Mouse (Mus musculus) embryonic facial prominence, embryonic 14.5 days (tissue): Measurements from ENCODE around the gene Dcun1d3. TPM values are rescaled to one million over a fixed set of nuclear protein-coding genes. Genes with fewer than 3 reads are reported as not detected.

ENCODE experiments used
- ATAC-seq: fragments of 200-750 bp; cut with Nextera tagmentation; 2 replicates; pipeline ENCODE4 v1.8.0; 2017; ENCODE audit warnings: low read depth, moderate number of reproducible peaks, moderate TSS enrichment
- DNase-seq: peaks from one replicate; pipeline ENCODE4 v3.0.0-alpha.2; 2015; ENCODE audit warnings: low spot score
- H3K27ac ChIP-seq: fragments of 300-500 bp; sonication (generic); replicated peaks from 2 replicates; pipeline ENCODE4 v1.5.1; 2014; ENCODE audit warnings: low read depth, mild to moderate bottlenecking, low read length, moderate library complexity
- H3K27me3 ChIP-seq: fragments of 300-500 bp; sonication (generic); replicated peaks from 2 replicates; pipeline ENCODE4 v1.6.1; 2014; ENCODE audit warnings: low read length; ENCODE audit not compliant: control insufficient read depth, insufficient read depth
- H3K36me3 ChIP-seq: fragments of 300-500 bp; sonication (generic); 2 replicates; pipeline ENCODE4 v1.6.1; 2014; ENCODE audit warnings: low read length, mixed read lengths; ENCODE audit not compliant: control insufficient read depth, insufficient read depth
- H3K4me1 ChIP-seq: fragments of 300-500 bp; sonication (generic); 2 replicates; pipeline ENCODE4 v1.6.1; 2014; ENCODE audit warnings: antibody characterized with exemption, low read length; ENCODE audit not compliant: control insufficient read depth, insufficient read depth
- H3K4me2 ChIP-seq: fragments of 300-500 bp; sonication (generic); 2 replicates; pipeline ENCODE4 v1.6.1; 2014; ENCODE audit warnings: low read depth, mild to moderate bottlenecking, low read length, moderate library complexity, mixed read lengths
- H3K4me3 ChIP-seq: fragments of 300-500 bp; sonication (generic); 2 replicates; pipeline ENCODE4 v1.5.1; 2014; ENCODE audit warnings: low read depth, mild to moderate bottlenecking, low read length
- H3K9ac ChIP-seq: fragments of 300-500 bp; sonication (generic); 2 replicates; pipeline ENCODE4 v1.6.1; 2014; ENCODE audit warnings: low read depth, mild to moderate bottlenecking, low read length, moderate library complexity, mixed read lengths
- H3K9me3 ChIP-seq: fragments of 300-500 bp; sonication (generic); 2 replicates; pipeline ENCODE4 v1.6.1; 2016; ENCODE audit warnings: low read length; ENCODE audit not compliant: control insufficient read depth
- WGBS: fragments of 180-500 bp; shearing (Covaris S2); extraction: QIAGEN DNeasy Blood & Tissue Kit; methylation state at CpG from one replicate; pipeline ENCODE4 v1.1.7; 2014; 5-methylcytosine and 5-hydroxymethylcytosine counted together
- polyA plus RNA-seq: library from polyadenylated mRNA; unstranded; fragments of >200 nt; fragmentation: Nextera tagmentation; extraction: Ambion mirVana; gene quantifications from 2 replicates; pipeline ENCODE4 v1.2.1, GENCODE M21; 2014

The Dcun1d3 gene
- polyA plus RNA-seq, 1 experiment from 2014 or later: 7.5 TPM

GRCm38 (mm10) chr7:119807396-119807795 is 88.7 kb downstream of the Dcun1d3 start:
- Histone ChIP-seq H3K27me3 (no peaks in the 10 kb centered on the region), H3K9ac (no peak overlapping the region), H3K4me2 (no peak overlapping the region), H3K9me3 (no peaks in the 10 kb centered on the region), H3K4me1 (no peaks in the 10 kb centered on the region), H3K36me3 (peaks cover 41% of the 10 kb centered on the region), H3K27ac (no peak overlapping the region), H3K4me3 (no peak overlapping the region)
- 92% methylated on average over 5 of the region's 5 CpGs for WGBS
- no peak for DNase-seq
- no peak for ATAC-seq

Other genes with a start within 250 kb of the Dcun1d3 start
- gene Acsm4, start 206.3 kb downstream of the Dcun1d3 start, polyA plus RNA-seq: 8.9 and 9.6 TPM in 2 replicates
- 65.3 and 82.7 TPM in 2 replicates for gene Thumpd1, start 175.5 kb downstream of the Dcun1d3 start, polyA plus RNA-seq
- gene Acsm3, start 135.4 kb downstream of the Dcun1d3 start, polyA plus RNA-seq: 0.24 TPM in 2 replicates
- gene Rexo5, start 102.3 kb downstream of the Dcun1d3 start, polyA plus RNA-seq: 17.8 and 24.2 TPM in 2 replicates
- gene Eri2, start 102.2 kb downstream of the Dcun1d3 start, polyA plus RNA-seq: 22.2 and 25.0 TPM in 2 replicates
- 9.9 and 10.6 TPM in 2 replicates for gene Lyrm1, start 437 bp downstream of the Dcun1d3 start, polyA plus RNA-seq
- gene Dnah3, start 199.0 kb upstream of the Dcun1d3 start, polyA plus RNA-seq: 0.70 TPM in 1 of 2 replicates, not detected in the other
- 24.2 and 25.8 TPM in 2 replicates for gene Tmem159, start 206.1 kb upstream of the Dcun1d3 start, polyA plus RNA-seq
- gene Zp2, start 249.0 kb upstream of the Dcun1d3 start, polyA plus RNA-seq: 1.2 and 1.7 TPM in 2 replicates